Comparison of ENCODE assay signal across 25 mouse cellular contexts in the genomic region with DNA sequence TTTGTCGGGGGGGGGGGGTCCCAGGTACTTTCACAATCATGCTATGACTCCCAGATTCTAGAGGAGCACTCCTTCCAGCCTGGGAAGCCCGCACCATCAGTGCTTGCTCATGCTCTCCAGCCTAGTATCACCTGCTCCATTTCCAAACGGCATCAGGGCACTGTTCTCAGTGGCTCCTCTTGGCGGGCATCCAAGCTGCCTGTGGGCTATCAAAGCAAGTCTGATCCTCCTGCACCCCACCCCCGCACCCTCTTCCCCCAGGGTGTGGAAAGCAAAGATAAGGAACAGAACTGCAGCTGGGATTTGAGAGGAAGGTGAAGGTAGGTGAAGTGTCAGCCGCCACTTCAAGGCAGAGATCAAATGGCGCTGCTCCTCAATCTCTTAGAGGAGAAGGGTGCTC.
DNase-seq lines count a peak whose midpoint lies in the region; ATAC-seq lines count a peak whose summit lies in the region.
"Had no signal": no experiment of that assay in that cellular context is flagged by ENCODE, and none has a peak within 500 bp of the region (broad histone marks: within the 10 kb centered on the region; RNA-seq: fewer than 3 reads in every experiment).

No protein-coding gene starts in this region.

- no peaks in the 10 kb centered on the region for H3K4me1 ChIP-seq in midbrain, embryonic 11.5 days (ENCODE audit: control insufficient read depth, insufficient read depth, low read length)
- H3K4me1 ChIP-seq in midbrain, embryonic 10.5 days: peaks cover 9% of the 10 kb centered on the region; the same call in 1 of the 2 replicates
- H3K4me1 ChIP-seq: embryonic facial prominence, embryonic 12.5 days; forebrain, embryonic 10.5 days; forebrain, embryonic 15.5 days; intestine, embryonic 15.5 days had no signal

- peak; percentile 65 to 75 for DNase-seq in cerebellum, postnatal 10 days
- DNase-seq in cerebellum, adult 18-20 months: no peak
- DNase-seq in heart, postnatal 4 days: peak; percentile 28
- DNase-seq in heart, adult 9 months (ENCODE audit: low spot score in 2 of 2): no peak
- peak; percentile 14 for DNase-seq in midbrain, embryonic 11.5 days (ENCODE audit: low spot score, missing footprints)
- no peak for DNase-seq in midbrain, embryonic 10.5 days (ENCODE audit: low spot score)
- DNase-seq in fat pad, adult 2 months (ENCODE audit: extremely low read depth, low read depth, low spot score): peak; percentile 78
- no peak for DNase-seq in kidney, adult 18-20 months
- DNase-seq: cerebellum, adult 8-10 months; embryo, embryonic 11 days; gastrocnemius, postnatal 25 days; kidney, adult 8-10 months; layer of hippocampus, postnatal 36 days; liver; lung, adult 2 months; lung, postnatal 4 days had no signal

- ATAC-seq in midbrain, embryonic 11.5 days (ENCODE audit: low FRiP score): no peak
- ATAC-seq: CD4-positive, CD25-positive, alpha-beta regulatory T cell, adult 4 months; forebrain, embryonic 15.5 days; hindbrain, postnatal 0 days; intestine, embryonic 15.5 days had no signal

- no peaks in the 10 kb centered on the region for H3K27me3 ChIP-seq in midbrain, embryonic 11.5 days (ENCODE audit: control insufficient read depth, insufficient read depth, low read length)
- H3K27me3 ChIP-seq in midbrain, embryonic 10.5 days (ENCODE audit: low read depth, poor library complexity, severe bottlenecking): no peaks in the 10 kb centered on the region
- H3K27me3 ChIP-seq: embryonic facial prominence, embryonic 12.5 days; forebrain, embryonic 15.5 days; intestine, embryonic 15.5 days had no signal

- no peak overlapping the region for H3K9ac ChIP-seq in midbrain, embryonic 11.5 days (ENCODE audit: low read length)
- H3K9ac ChIP-seq: embryonic facial prominence, embryonic 12.5 days; forebrain, embryonic 15.5 days; intestine, embryonic 15.5 days; liver, embryonic 14.5 days had no signal

- no peak overlapping the region for H3K27ac ChIP-seq in midbrain, embryonic 11.5 days (ENCODE audit: low read depth, low read length)
- H3K27ac ChIP-seq in midbrain, embryonic 10.5 days (replicated peaks): no peak overlapping the region
- H3K27ac ChIP-seq: embryonic facial prominence, embryonic 12.5 days; forebrain, embryonic 10.5 days; forebrain, embryonic 15.5 days; hindbrain, embryonic 10.5 days; hindbrain, postnatal 0 days; intestine, embryonic 15.5 days; kidney, postnatal 0 days; liver, embryonic 14.5 days had no signal

- no peak overlapping the region for H3K4me2 ChIP-seq in midbrain, embryonic 11.5 days
- H3K4me2 ChIP-seq: embryonic facial prominence, embryonic 12.5 days; forebrain, embryonic 15.5 days; intestine, embryonic 15.5 days had no signal

- H3K36me3 ChIP-seq in midbrain, embryonic 11.5 days (ENCODE audit: control insufficient read depth, insufficient read depth, low read length): no peaks in the 10 kb centered on the region
- no peaks in the 10 kb centered on the region for H3K36me3 ChIP-seq in midbrain, embryonic 10.5 days
- H3K36me3 ChIP-seq: embryonic facial prominence, embryonic 12.5 days; forebrain, embryonic 10.5 days; forebrain, embryonic 15.5 days; hindbrain, embryonic 10.5 days; intestine, embryonic 15.5 days had no signal

- 77% methylated on average over 7 of the region's 7 CpGs for WGBS in midbrain, embryonic 11.5 days
- WGBS in midbrain, embryonic 10.5 days: 80% methylated on average over 7 of the region's 7 CpGs

- no peak overlapping the region for H3K4me3 ChIP-seq in midbrain, embryonic 11.5 days (ENCODE audit: low read depth, low read length)
- no peak overlapping the region for H3K4me3 ChIP-seq in midbrain, embryonic 10.5 days
- H3K4me3 ChIP-seq: embryonic facial prominence, embryonic 12.5 days; forebrain, embryonic 10.5 days; forebrain, embryonic 15.5 days; hindbrain, embryonic 10.5 days; intestine, embryonic 15.5 days had no signal

- H3K9me3 ChIP-seq in midbrain, embryonic 11.5 days (ENCODE audit: control insufficient read depth, low read length): no peaks in the 10 kb centered on the region
- no peaks in the 10 kb centered on the region for H3K9me3 ChIP-seq in midbrain, embryonic 10.5 days (replicated peaks)
- H3K9me3 ChIP-seq: embryonic facial prominence, embryonic 12.5 days; forebrain, embryonic 10.5 days; forebrain, embryonic 15.5 days; hindbrain, embryonic 10.5 days; intestine, embryonic 15.5 days had no signal

Comparison
In these comparisons a context has a peak if more than half of its experiments do, and no peak if none do; other contexts are left out.
1. DNase-seq: peak in cerebellum, postnatal 10 days (2 of 2), heart, postnatal 4 days (single experiment), midbrain, embryonic 11.5 days (single experiment) and fat pad, adult 2 months (single experiment); none in cerebellum, adult 18-20 months (0 of 2), heart, adult 9 months (0 of 2), midbrain, embryonic 10.5 days (single experiment) and kidney, adult 18-20 months (single experiment).